Mouse (Mus musculus) testis, postnatal 10 days (tissue): ENCODE data around the gene Ralgapa2.
"Not testable (repeated sequence)": the region's sequence is repeated elsewhere in the genome, so short reads cannot be mapped to it uniquely, and the experiment has no call there.

Source experiments
- DNase-seq: peaks from one replicate; pipeline ENCODE4 v3.0.0; 2021; ENCODE audit warnings: low spot score

Ralgapa2 gene

DNA sequence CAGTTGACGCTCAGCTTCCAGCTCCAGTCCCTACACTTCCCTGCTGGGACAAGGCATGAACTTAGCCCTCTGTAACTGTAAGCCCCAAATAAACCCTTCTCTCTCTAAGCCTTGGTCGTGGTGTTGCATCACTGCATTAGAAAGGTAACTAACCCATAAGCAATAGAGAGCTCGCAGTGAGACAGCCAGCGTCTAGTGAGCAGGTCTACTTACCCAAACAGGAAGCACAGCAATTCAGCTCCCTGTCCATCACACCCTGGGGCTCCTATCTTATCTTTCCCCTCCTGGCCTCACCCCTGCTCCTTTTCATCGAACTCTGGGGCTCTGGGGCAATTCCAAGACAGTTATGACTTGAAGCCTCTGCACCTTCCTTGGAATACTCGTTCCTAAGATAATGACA is 13.8 kb downstream of the Ralgapa2 start:
- no peak for DNase-seq

GRCm38 (mm10) chr2:146496995-146497394 is 15.1 kb downstream of the Ralgapa2 start:
- DNase-seq = no peak

- no peak for DNase-seq
Observed at GRCm38 (mm10) chr2:146495781-146496180, 16.4 kb downstream of the Ralgapa2 start.

DNA sequence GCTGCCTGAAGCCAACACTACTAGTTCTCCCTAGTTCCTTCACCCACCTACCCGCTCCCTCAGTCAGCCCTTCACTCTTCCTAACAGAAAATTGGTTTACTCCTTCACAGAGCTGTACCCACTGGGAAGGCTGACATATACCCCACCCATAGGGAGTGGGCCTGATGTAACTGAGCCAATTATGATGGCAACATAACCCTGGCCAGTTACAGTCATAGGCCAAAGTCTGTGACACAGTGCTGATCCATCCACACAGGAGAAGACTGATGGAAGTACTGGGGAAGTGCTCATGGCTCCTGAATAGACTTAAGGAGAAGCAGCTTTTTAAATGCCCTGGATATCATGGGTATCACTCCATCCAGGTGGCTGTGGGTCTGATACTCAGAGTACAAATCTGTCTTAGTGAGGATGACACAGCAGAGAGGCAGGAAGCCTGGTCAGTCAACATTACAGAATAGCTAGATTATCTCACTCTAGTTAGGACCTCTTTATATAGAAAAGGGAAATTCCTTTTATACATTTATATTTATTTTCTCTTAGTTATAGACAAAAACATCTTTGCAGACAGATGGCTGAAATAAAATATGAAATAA is 18.7 kb downstream of the Ralgapa2 start:
- no peak for DNase-seq

DNA sequence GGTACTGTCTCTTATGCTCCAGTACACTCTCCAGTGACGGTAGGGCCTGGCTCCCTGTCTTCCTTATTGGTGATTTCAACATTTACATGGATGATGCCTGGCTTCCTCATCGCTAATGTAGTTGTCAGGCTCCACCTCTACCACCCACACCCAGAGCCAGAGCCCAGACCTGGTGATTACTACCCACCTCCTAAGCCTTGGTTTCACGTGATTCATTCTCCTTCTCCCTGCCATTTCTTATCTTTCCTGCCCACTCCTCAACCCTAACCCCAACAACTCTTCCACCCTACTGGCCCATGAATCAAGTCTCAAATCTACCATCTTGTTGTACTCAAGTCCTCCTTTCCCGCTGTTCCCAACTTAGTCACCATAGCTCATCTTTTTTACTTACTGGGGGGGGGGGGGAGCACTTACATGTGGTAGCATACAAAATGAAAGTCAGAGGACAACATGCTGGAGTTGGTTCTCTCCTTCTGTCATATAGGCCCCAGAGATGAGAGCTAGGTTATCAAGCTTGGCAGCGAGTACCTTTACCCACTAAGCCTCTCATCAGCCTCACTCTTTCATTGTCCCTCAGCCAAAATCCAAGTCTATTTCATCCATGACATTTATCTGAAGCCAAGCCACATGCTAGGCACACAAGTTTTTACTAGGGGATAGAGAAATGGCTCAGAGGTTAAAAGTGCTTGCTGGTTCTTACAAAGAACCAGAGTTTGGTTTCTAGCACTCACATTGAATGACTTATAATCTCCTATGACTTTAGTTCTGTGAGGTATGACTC is 20.1 kb downstream of the Ralgapa2 start:
- DNase-seq = no peak

GRCm38 (mm10) chr2:146490926-146491325 is 21.2 kb downstream of the Ralgapa2 start:
- DNase-seq = no peak

GRCm38 (mm10) chr2:146488291-146488690 is 23.9 kb downstream of the Ralgapa2 start:
- DNase-seq = no peak

DNA sequence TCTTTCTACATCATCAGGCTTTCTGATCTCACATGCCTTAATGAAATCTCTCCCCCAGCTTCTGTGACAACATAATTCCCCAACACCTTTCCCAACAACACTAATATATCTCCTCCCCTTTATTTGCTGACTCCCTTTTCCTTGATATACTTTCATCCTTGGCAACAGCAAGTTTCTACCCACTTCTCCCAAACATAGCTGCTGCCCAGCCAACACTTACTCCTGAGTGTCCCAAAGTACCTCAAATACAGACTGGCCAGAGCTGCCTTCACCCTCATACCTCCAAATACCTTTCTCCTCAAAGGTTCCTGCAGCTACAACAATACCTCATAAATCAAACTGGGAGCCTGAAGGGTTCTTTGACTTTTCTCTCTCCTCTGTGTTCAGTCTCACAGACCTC is 29.3 kb downstream of the Ralgapa2 start:
- no peak for DNase-seq

DNA sequence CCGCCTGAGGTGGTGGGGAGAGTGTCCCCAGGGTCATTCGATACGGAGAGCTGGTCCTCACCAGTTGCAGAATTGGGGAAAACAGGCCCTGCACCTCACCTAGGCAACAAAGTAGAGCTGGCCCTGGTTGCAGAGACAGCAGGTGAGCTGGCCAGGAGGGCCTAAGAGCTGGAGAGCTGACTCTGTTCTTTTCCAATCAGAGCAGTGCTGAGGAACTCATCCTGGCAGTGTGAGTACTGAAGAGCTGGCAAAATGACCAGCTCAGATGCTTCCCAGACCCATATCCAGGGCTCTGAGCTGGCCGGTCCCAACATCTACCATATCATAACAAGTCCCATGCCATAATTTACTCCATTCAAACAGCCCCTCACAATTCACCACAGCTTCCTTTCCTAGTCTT is 34.7 kb downstream of the Ralgapa2 start:
- no peak for DNase-seq

DNA sequence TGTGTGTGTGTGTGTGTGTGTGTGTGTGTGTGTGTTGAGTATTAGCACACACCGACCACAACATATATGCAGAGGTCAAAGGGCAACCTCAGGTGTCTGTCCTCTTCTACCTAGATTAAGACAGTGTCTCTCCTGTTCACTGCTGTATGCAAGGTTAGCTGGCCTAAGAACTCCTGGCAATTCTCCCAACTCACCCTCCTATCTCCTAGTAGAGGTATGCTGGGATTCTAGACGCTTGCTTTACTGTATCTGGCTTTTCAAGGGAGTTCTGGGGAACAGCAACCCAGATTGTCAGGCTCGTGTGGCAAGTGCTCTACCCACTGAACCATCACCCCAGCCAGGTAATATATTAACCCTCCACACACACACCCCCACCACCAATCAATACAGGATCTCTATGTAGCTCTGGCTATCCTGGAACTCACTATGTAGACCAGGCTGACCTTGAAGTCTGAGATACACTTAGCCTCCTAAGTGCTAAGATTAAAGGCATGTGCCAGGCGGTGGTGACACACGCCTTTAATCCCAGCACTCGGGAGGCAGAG is 35.6 kb downstream of the Ralgapa2 start:
- no peak for DNase-seq

- DNase-seq = no peak
Observed at GRCm38 (mm10) chr2:146476001-146476400, 36.1 kb downstream of the Ralgapa2 start.

DNA sequence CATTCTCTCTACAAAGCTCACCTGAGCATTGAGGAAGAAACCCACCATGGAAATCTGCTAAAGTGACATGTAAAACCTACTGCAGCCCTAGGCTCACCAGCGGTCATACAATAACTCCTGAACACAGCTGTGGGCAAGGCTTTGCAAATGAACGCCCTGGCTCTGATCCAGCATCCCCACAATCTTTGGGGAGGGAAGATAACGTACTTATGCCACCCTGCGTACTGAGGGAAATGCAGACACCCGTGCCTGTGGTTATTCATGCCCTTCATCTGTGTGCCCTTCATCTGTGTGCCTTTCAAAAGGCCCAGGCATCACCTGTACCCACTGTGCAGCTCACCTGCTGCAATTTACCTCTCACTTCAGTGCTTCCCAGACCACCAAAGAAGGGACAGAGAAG is 41.2 kb downstream of the Ralgapa2 start:
- peak; percentile 52 for DNase-seq

DNA sequence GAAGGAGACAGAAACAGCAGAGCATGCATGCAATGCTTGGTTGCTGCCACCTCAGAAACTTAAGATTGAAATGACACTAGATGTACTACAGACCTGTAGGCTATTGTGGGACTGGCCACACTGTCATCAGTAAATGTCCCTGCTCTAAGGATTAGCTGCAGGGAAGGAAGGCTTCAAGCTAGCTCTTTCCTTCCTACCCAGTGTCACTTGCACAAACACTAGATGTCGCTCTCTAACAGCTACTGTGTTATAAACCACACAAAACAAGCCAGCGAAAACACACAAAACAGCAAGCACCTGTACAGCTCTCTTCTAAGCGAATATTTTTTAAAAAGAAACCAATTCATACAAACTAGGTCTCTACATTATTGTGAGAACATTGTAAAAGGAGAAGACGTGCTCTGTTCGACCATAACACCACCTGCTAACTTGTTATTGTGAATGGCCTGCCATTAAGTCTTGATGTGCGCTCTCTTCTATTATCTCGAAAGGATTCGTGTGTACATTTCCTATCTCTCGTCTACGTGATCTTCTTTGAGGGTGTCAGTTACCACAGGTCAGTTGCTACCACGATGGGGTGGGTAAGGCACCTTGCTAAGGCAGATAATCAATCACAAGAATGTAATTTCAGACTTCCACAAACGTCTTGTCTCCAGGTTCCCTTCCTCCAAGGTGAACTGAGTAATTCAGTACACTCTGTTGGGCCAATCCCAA is 42.3 kb downstream of the Ralgapa2 start:
- DNase-seq = no peak

GRCm38 (mm10) chr2:146468898-146469297 is 43.2 kb downstream of the Ralgapa2 start:
- no peak for DNase-seq

GRCm38 (mm10) chr2:146468016-146468415 is 44.1 kb downstream of the Ralgapa2 start:
- DNase-seq = no peak

- DNase-seq = not testable (repeated sequence)
Observed at GRCm38 (mm10) chr2:146466811-146467210, 45.3 kb downstream of the Ralgapa2 start.

GRCm38 (mm10) chr2:146457494-146457893 is 54.6 kb downstream of the Ralgapa2 start:
- no peak for DNase-seq

DNA sequence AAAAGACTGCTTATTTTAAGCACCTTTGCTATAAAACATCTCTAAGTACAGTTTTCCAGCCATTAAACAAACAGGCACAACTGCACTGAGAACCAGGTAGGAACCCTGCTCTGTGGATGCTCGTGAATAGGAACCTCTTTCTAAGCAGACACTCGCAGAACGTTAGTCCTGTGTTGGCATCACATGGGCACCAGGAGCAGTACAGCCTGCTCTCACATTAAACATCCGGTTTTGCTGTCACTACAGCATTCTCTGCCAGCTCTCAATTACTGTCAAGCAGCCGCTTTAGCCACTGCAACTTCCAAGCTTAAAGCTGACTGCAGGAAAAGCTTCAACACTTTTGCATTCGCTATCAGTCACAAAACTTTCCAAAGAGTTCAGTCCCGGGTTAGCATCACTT is 55.5 kb downstream of the Ralgapa2 start:
- DNase-seq = no peak

DNA sequence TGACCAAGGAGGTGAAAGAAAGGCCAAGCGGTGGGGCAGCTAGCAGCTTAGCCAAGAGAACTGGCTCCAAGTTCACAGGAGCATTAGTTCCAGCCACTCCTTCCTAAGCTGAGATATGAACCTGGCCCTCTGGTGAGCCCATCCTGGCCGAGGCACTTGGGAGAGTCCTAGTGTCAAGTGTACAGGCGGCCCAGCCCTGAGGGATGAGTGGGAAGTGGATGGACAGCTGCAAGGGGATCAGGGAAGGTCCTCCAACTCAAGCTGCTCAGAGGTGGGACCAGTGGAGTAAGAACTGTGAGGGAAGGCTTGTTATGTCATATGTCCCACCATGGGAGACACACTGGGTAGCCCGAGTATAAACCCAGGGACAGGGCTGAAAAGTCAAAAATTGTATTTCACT is 56.1 kb downstream of the Ralgapa2 start:
- DNase-seq = no peak

GRCm38 (mm10) chr2:146444009-146444408 is 68.1 kb downstream of the Ralgapa2 start:
- DNase-seq = no peak

DNA sequence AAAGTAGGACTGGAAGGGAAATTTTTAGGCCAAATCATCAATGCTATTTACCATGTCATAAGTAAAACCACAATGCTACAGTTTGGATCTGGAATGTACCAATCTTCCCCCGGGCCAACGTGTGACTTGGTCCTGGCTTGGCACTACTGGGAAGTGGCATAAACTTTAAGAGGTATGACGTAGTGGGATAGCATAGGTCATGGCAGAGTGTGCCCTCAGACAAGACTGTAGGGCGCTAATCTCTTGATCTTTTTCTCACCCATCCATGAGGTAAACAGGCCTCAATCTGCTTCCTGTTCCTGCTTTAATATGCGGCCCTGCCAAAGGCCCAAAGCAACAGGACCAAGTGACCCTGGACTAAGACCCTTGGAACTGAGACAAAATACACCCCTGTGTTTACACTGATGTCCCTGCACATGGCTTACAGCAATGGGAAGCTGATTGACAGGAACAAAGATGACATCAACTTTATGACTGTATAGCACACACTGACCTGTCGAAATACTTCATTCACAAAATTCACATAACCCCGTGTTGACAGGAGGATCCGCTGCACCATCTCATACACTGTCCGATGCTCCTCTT is 68.8 kb downstream of the Ralgapa2 start:
- DNase-seq = no peak

- no peak for DNase-seq
Observed at GRCm38 (mm10) chr2:146441711-146442110, 70.4 kb downstream of the Ralgapa2 start.

DNA sequence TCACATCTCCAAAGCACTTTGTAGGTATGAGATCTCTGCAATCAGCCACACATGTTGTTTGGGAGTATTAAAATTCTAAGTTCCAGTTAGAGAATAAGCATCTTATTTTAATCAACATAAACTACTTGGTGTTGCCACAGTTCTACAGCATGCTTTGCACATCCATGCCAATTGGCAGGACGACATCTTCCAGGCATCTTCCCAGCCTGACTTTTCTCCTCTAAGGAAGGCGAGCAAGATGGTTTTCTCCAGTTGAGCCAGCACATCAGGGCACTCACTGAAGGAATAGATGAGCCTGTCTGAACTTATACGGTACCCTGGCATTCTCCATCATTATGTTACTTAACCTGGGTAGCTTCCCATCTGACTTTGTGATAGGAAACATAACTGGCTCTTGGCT is 83.4 kb downstream of the Ralgapa2 start:
- DNase-seq = no peak
